Mouse (Mus musculus) G1E (cell line): ENCODE results near the gene Nop56. TPM values are rescaled to one million over a fixed set of nuclear protein-coding genes. Genes with fewer than 3 reads are reported as not detected.

ENCODE experiments used
- ATAC-seq: 2 replicates; pipeline ENCODE4 v1.8.0; 2016; ENCODE audit warnings: mild to moderate bottlenecking; ENCODE audit not compliant: insufficient number of reproducible peaks, poor library complexity, low FRiP score, severe bottlenecking; ENCODE audit errors: extremely low read depth
- DNase-seq: peaks from one replicate; pipeline ENCODE4 v3.0.0; 2012; ENCODE audit warnings: low spot score
- H3K27me3 ChIP-seq: 2 replicates; pipeline ENCODE4 v1.6.1; 2012; ENCODE audit warnings: mild to moderate bottlenecking, low read length, inconsistent platforms; ENCODE audit not compliant: insufficient read depth
- H3K36me3 ChIP-seq: replicated peaks from 2 replicates; pipeline ENCODE3; 2012; ENCODE audit warnings: mild to moderate bottlenecking, inconsistent platforms
- H3K4me1 ChIP-seq: 2 replicates; pipeline ENCODE4 v1.6.1; 2012; ENCODE audit warnings: low read depth, low read length, inconsistent platforms, mixed read lengths; ENCODE audit not compliant: insufficient read depth
- H3K4me3 ChIP-seq: 2 replicates; pipeline ENCODE4 v1.5.1; 2012; ENCODE audit warnings: low read depth, mild to moderate bottlenecking, inconsistent platforms, low read length, moderate library complexity, mixed read lengths
- H3K9me3 ChIP-seq: replicated peaks from 2 replicates; pipeline ENCODE4 v1.6.1; 2012; ENCODE audit warnings: inconsistent platforms
- CTCF ChIP-seq: IDR thresholded peaks from 2 replicates; pipeline ENCODE4 v1.5.1; 2012; ENCODE audit warnings: low read depth, low read length, inconsistent platforms, mixed read lengths
- GATA1 ChIP-seq: IDR thresholded peaks from 2 replicates; pipeline ENCODE4 v1.6.1; 2012; ENCODE audit warnings: borderline replicate concordance, low read length, inconsistent platforms, mixed read lengths
- GATA2 ChIP-seq: IDR thresholded peaks from 2 replicates; pipeline ENCODE4 v1.6.1; 2012; ENCODE audit warnings: low read depth, low read length, inconsistent platforms, borderline replicate concordance
- POLR2AphosphoS5 ChIP-seq: IDR thresholded peaks from 2 replicates; pipeline ENCODE4 v1.6.1; 2012; ENCODE audit warnings: low read depth, low read length, inconsistent platforms; ENCODE audit not compliant: insufficient replicate concordance
- TAL1 ChIP-seq: conservative IDR thresholded peaks from 2 replicates; pipeline ENCODE4 v1.6.1; 2012; ENCODE audit warnings: low read depth, low read length, inconsistent platforms, mixed read lengths
- polyA plus RNA-seq: library from polyadenylated mRNA; stranded (reverse); fragments of >175 nt; gene quantifications from 2 replicates; pipeline ENCODE4 v1.2.3, GENCODE M21; 2012
- total RNA-seq, 2 experiments: library from RNA; stranded (forward) in 1 of 2; stranded (reverse) in 1 of 2; fragments of 200-1000 nt in 1 of 2; fragments of >200 nt in 1 of 2; fragmentation: Nextera tagmentation in 1 of 2; gene quantifications; 2 replicates each; pipeline ENCODE4 v1.2.3; 2014 to 2017

Nop56 gene
- total and polyA plus RNA-seq, 3 experiments = 102 to 673 (median 381) TPM

- peaks cover 74% of the 10 kb centered on the region for H3K4me1 ChIP-seq
- ATAC-seq (no peak), DNase-seq (no peak)
These were observed 5.4 kb downstream of the Nop56 start for GRCm38 (mm10) chr2:130279600-130280091.

DNA sequence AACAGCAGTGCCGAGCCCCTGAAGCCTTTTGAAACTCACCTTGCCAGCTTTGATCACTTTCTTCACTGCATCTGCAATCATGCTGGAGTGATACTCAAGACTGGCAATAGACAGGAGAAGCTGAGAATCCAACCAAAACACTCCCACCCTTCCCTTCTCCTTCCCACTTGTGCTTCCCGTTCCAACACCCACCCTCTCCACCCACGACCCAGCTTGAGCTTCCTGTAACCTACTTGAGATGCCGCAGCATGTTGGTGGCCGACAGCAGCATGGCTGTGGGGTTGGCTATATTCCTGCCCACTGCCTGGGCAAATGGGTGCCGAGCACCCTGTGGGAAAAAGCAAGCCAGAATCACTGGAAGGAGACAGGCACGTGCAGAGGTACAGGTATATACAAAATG is 6.0 kb downstream of the Nop56 start:
- no peaks in the 10 kb centered on the region for H3K9me3 ChIP-seq
- H3K4me1 ChIP-seq = peaks cover 75% of the 10 kb centered on the region
- H3K4me3 ChIP-seq = peak overlapping the region; percentile 5; the same call in 1 of the 2 replicates
- no peak for DNase-seq
- TF ChIP-seq POLR2AphosphoS5 (peak; percentile 86; the same call in 1 of the 2 replicates), GATA2 (no peak)
- no peaks in the 10 kb centered on the region for H3K27me3 ChIP-seq
- H3K36me3 ChIP-seq = peaks cover 81% of the 10 kb centered on the region
- no peak for ATAC-seq

More at GRCm38 (mm10) chr2:130279600-130280091, 5.4 kb downstream of the Nop56 start:
- Histone ChIP-seq H3K9me3 (no peaks in the 10 kb centered on the region), H3K4me3 (no peak overlapping the region; the same call in 1 of the 2 replicates), H3K36me3 (peaks cover 86% of the 10 kb centered on the region), H3K27me3 (no peaks in the 10 kb centered on the region)
- no peak for TF ChIP-seq TAL1
- TF ChIP-seq CTCF = no peak
- TF ChIP-seq GATA2 = no peak
- no peak for TF ChIP-seq GATA1
- TF ChIP-seq POLR2AphosphoS5 = no peak

DNA sequence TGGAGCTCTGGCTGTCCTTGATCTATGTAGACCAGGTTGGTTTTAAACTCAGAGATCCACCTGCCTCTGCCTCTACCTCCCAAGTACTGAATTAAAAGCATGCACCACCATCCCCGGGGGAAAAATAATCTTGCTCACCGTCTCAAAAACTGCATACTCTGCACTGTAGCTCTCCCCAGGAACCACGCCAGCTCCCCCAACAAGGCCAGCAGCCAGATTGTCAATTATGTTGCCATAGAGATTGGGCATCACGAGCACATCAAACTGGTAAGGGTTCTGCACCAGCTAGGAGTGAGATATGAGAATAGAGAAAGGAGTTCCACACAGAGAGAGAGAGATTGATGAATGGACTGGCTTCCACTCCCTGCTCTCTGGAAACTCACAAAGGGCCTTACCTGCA is 6.6 kb downstream of the Nop56 start:
- Histone ChIP-seq H3K9me3 (no peaks in the 10 kb centered on the region), H3K4me3 (no peak overlapping the region), H3K4me1 (peaks cover 81% of the 10 kb centered on the region), H3K36me3 (peaks cover 79% of the 10 kb centered on the region), H3K27me3 (no peaks in the 10 kb centered on the region)
- ATAC-seq (no peak), DNase-seq (no peak)
- TF ChIP-seq GATA1 (no peak), GATA2 (no peak), TAL1 (no peak), POLR2AphosphoS5 (no peak), CTCF (no peak)

- no peaks in the 10 kb centered on the region for H3K9me3 ChIP-seq
- peak; percentile 82 for DNase-seq
- TF ChIP-seq CTCF (no peak), GATA1 (no peak), POLR2AphosphoS5 (no peak), GATA2 (no peak), TAL1 (no peak)
These were observed 9.8 kb downstream of the Nop56 start, which contains the start of gene Idh3b for GRCm38 (mm10) chr2:130283854-130284654. TSS of gene Idh3b (minus strand) at chr2:130284547.

DNA sequence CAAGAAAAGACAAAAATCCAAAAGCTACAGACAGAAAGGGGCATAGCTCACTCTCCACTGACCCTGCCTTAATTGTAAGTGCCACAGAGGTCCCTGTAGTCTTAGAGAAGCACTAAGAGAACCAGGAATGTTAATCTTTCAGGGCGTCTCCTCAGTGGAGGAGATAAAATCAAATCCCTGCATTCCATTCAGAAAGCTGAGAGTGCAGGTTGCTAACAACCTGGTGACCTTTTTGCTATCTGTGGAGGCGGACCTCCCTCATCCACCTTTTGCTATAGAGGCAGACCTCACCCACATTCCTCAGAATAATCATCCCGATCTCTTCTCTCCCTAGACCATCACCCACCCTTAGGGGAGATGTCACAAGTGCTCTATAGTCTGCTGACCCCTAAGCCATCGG is 14.9 kb downstream of the Nop56 start:
- H3K27me3 ChIP-seq = peaks cover 9% of the 10 kb centered on the region; the same call in 1 of the 2 replicates
- TF ChIP-seq GATA1 = no peak
- TF ChIP-seq GATA2 = no peak
- no peak for TF ChIP-seq POLR2AphosphoS5
- TF ChIP-seq TAL1 = no peak
- ATAC-seq (no peak), DNase-seq (no peak)
- H3K4me3 ChIP-seq = no peak overlapping the region
- H3K9me3 ChIP-seq = no peaks in the 10 kb centered on the region
- peaks cover 19% of the 10 kb centered on the region for H3K36me3 ChIP-seq
- peaks cover 20% of the 10 kb centered on the region for H3K4me1 ChIP-seq

More at GRCm38 (mm10) chr2:130283854-130284654, 9.8 kb downstream of the Nop56 start, which contains the start of gene Idh3b:
- Histone ChIP-seq H3K4me3 (peak within 1 kb of the TSS; percentile 97), H3K27me3 (no peaks in the 10 kb centered on the region), H3K36me3 (peaks cover 60% of the 10 kb centered on the region), H3K4me1 (peaks cover 53% of the 10 kb centered on the region)
- ATAC-seq = peak; percentile 66

DNA sequence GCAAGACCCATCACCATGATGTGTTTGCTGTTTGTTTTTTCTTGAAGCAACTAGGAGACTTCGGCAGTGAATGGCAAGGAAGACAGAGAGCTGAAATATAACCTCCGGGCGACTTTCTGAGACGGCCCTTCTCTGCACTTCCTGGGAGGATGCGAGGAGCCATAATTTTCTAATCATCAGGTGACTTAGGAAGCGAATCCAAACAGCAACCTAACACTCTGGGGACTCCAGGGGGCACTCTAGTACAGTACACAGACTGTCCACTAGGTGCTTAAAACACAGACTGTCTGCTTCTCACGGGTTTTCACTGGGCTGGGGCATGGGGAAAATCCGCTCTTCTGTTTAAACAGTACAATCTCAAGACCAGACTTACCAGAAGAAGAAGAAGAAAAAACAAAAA is 17.2 kb downstream of the Nop56 start:
- Histone ChIP-seq H3K9me3 (peaks cover 7% of the 10 kb centered on the region; the same call in 1 of the 2 replicates), H3K36me3 (peaks cover 11% of the 10 kb centered on the region), H3K4me1 (peaks cover 17% of the 10 kb centered on the region), H3K4me3 (no peak overlapping the region), H3K27me3 (peaks cover 26% of the 10 kb centered on the region)
- no peak for TF ChIP-seq GATA1
- no peak for TF ChIP-seq TAL1
- TF ChIP-seq CTCF = no peak; the same call in 1 of the 2 replicates
- no peak for TF ChIP-seq GATA2
- DNase-seq = no peak
- ATAC-seq = no peak
